Mouse (Mus musculus) spleen, postnatal 36 days (tissue): ENCODE data around the gene Pdrg1.

Source experiments
- DNase-seq, 2 experiments: peaks; one replicate each; pipeline ENCODE4 v3.0.0; 2022; ENCODE audit warnings: low spot score in 2 of 2, mixed read lengths in 1 of 2

The Pdrg1 gene

GRCm38 (mm10) chr2:153031126-153032082 lies 16.2 kb upstream of the Pdrg1 start, which contains the start of gene Xkr7:
Gene Xkr7 (plus strand): TSS chr2:153031852.
- no peak for DNase-seq

DNA sequence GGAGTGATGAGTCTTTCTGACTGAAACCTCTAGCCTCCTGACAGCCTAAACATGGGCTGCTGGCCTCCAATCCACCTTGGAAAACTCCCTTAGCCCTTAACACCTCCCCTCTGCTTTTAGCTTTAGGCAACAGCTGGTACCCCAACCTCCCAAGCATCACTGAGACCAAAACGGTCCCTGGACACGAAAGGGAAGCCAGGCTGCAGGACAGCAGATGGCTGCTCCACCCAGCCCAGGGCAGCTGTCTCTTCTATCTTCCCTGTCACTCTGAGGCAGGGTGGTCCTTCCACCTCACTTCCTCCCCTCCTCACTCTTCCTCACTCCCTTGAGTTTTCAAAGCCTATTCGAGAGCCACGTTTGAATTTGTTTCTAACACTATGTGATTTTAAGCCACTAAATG lies 15.2 kb upstream of the Pdrg1 start:
- DNase-seq = no peak

- DNase-seq = no peak
These were observed 12.3 kb upstream of the Pdrg1 start for GRCm38 (mm10) chr2:153027501-153027900.

- DNase-seq = no peak
These were observed 10.8 kb upstream of the Pdrg1 start for GRCm38 (mm10) chr2:153026052-153026451.

GRCm38 (mm10) chr2:153022855-153023254 lies 7.6 kb upstream of the Pdrg1 start:
- DNase-seq = no peak

DNA sequence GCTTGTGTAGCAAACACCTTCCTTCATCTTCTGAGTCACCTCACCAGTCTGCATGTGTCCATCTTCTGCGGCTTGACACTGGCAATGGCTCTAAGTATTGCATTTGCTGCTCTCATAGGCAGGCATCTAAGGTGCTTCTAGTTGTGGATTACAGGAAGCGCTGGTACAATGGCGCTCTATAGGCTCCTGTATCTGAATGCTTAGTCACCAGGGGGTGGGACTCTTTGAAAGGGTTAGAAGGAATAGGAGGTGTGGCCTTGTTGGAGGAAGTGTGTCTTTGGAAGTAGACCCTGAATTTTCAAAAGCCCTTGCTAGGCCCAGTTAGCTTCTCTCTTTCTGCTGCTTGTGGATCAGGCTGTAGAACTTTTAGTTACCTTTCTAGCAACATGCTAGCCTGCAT lies 5.9 kb upstream of the Pdrg1 start:
- no peak for DNase-seq

- DNase-seq = no peak
These were observed 4.1 kb upstream of the Pdrg1 start for GRCm38 (mm10) chr2:153019355-153019754.

- no peak for DNase-seq
These were observed 1.6 kb upstream of the Pdrg1 start for GRCm38 (mm10) chr2:153016786-153017185.

DNA sequence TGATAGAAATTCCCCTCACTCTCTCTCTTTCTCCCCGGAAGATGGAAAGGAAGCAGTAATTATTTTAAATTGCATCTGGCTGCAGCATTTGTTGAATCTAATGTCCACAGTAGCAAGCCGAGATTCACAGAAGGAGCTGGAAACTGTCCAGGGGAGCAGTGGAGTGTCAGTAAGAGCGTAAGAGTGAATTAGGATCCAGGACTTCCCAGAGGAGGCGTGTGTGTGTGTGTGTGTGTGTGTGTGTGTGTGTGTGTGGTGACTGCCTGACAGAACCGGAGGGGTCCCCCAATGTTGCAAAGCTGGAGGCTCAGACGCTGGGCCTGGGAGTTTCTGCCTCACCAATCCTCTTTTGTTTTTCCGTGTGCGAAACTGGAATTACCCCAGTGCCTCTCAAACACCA lies 577 bp upstream of the Pdrg1 start:
- DNase-seq = no peak

DNA sequence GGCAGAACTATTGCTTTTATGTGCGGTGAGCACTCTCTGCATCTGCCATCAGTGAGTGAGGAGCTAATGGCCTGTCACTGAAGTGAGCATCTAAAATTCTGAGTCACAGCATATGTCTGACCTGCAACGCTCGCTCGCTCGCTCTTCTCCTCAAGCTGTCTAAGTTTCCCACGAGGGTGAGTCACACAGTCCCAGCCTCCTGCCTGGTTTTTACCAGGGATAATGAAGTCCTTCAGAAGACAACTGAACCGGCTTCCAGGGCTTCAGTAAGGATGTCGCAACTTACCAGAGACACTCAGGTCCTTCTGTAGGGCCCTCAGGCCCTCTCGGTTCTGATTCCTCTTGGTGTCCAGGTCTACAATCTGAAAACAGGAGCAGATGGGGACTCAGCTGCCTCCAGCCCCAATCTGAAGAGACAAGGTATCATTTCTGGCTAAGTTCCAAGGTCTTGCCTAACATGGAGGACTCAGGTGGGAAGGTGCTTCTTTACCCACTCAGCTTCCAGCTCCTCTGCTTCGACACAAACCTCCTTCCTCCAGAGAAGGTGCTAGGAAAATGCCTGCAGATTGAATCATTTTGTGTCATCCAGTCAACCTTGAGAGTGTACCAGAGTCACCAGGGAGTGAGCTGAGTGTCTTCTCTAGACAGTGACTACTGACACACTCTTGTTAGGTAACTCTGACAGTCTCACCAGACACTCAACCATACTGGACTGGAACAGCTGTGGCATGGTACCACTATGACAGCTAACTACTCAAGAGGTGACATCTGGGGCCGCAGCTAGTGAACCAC lies 1.3 kb downstream of the Pdrg1 start:
- no peak for DNase-seq

DNA sequence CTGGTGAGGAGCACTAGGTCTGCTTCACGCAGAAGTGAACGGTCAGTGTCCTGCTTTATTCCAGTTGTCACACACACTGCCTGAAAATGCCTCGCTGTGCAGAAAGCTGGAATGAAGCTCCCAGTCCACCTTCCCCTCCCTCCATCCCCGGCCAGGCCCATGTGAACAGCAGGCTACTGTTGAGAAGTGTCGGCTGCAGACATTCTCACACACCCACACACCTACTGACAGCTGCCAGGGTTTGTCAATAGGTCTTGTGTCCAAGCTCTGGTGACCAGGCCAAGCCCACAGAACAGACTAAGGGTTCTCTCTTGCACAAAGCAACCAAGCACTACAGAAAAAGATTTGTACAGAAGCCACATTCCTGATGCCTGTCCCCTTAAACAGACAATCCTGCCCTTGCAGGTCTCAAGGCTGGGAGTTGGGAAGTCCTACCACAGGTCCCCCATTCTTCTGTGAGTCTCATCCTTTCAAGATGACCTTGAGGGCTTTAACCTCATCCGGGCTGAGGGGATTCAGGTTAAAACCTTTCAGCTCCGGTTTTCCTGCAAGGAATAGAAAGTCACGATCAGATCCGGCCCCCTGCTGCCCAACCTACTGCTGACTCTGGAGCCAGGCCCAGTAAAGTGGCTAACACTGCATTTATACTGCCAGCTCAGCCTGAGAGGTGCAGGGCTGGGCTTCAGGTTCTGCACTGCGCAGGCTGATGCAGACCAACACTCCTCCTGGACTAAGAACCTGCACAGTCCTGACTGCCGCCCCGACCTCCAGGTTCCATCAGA lies 5.8 kb downstream of the Pdrg1 start:
- DNase-seq = no peak

- DNase-seq = no peak
These were observed 9.2 kb downstream of the Pdrg1 start for GRCm38 (mm10) chr2:153005981-153006380.

GRCm38 (mm10) chr2:153003681-153004338 lies 11.4 kb downstream of the Pdrg1 start:
- DNase-seq = no peak

DNA sequence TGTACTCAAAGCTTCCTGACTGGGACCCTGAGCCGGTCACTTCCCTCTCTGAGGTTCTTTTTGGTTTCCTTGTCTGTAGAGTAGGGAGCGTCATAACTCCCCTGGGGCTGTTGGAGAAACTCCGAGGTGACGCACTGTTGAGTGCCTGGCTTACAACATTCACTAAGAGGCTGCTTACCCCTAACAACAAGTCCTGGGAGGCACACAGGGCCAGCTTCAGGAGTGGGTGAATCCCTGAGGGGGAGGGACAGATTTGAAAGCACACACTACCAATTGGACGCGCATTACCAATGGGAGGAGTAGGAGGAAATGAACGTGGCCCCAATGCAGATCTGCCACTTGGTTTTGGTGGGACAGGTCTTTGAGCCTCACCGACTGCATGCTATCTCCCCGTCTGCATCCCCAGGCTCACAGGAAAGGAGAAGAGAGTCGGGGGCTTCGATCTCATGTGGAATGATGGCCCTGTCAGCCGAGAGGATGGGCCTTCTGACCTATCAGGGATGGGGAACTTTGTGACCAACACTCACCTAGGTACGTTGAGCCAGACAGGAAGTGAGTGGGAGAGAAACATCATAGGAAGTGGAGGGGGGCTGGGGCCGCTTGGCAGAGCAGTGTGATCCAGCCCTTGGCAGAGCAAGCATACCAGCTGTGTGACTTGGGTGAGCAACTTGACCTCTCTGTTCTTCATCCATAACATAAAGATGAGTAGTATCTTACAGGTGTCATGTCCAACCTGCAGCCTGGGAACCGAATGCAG lies 12.6 kb downstream of the Pdrg1 start:
- no peak for DNase-seq

- no peak for DNase-seq
These were observed 18.2 kb downstream of the Pdrg1 start for GRCm38 (mm10) chr2:152997046-152997445.

GRCm38 (mm10) chr2:152991529-152991928 lies 23.7 kb downstream of the Pdrg1 start:
- DNase-seq = no peak

GRCm38 (mm10) chr2:152985582-152985981 lies 29.6 kb downstream of the Pdrg1 start:
- DNase-seq = no peak

DNA sequence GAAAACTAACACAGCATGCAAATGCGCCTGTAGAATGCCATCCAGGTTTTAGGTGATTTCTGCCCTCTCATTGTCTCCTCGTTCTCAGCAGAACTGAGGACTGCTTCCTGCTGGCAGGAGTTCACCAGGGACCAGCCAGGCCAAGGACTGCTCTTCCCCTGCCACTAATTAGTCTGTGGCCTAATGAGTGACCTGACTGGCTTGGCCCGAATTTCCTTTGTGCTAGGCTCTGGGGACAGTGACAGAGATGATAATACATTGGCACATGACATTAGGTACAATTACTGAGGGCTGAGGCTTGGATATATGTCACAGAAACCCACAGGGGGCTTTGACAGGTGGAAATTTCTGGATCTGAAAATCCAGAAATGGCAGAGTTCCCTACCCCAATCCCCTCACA lies 38.2 kb downstream of the Pdrg1 start:
- no peak for DNase-seq

DNA sequence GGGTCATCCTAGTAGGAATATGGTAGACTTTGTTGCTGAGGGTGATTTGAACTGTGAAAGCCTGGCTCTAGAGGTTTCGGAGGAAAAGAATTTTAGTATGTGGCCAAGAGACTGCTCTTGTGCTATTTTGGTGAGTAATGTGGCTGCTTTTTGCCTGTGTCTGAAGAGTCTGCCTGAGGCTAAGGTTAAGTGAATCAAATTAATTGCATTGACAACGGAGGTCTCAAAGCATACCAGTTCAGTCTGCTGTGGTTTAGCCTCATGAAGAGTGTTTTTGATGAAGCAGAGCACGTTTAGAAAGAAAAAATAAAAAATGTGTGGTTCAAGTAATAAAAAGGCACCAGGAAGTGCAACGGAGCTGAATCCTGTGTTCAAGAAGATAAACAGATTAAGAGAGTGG lies 49.7 kb downstream of the Pdrg1 start:
- DNase-seq = no peak

GRCm38 (mm10) chr2:152962091-152962793 lies 53.0 kb downstream of the Pdrg1 start, which contains the start of gene Ttll9:
Gene Ttll9 (plus strand): TSS chr2:152962485.
- peak; percentile 23 to 47 for DNase-seq
